ENCODE assay signal across 16 mouse cellular contexts in the genomic region with DNA sequence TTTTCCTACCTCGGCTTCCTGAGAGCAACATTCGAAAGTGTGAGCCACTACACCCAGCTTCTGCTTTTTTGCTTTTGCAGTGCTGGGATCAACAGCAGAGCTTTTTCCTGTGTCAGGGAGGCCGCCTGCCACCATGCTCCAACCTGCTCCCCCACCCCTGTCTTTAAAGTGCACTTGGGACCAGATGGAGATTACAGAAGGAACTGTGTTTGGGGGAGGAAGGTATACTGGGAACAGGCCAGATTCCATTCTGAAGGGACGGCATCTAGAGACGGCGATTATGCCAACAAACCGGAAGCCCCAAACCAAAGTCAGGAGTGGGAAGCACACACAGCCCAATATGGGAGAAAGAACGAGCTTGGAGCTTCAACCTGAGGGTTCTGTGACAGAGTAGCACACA. TPM values are rescaled to one million over a fixed set of nuclear protein-coding genes. Genes with fewer than 3 reads are reported as not detected.
DNase-seq lines count a peak whose midpoint lies in the region; ATAC-seq and TF ChIP-seq lines count a peak whose summit lies in the region.
"Had no signal": no experiment of that assay in that cellular context is flagged by ENCODE, and none has a peak within 500 bp of the region (broad histone marks: within the 10 kb centered on the region; RNA-seq: fewer than 3 reads in every experiment).

No protein-coding gene starts in this region.

- H3K4me1 ChIP-seq in kidney, embryonic 16.5 days (ENCODE audit: insufficient read depth, low read length), result no peaks in the 10 kb centered on the region; the same call in 1 of the 2 replicates
- no peaks in the 10 kb centered on the region for H3K4me1 ChIP-seq in lung, postnatal 0 days (ENCODE audit: insufficient read depth, low read depth, low read length)
- H3K4me1 ChIP-seq: heart, embryonic 13.5 days had no signal

- no peak for TF ChIP-seq CTCF in left cerebral cortex, adult 2 months (IDR thresholded peaks at IDR 0.05)
- TF ChIP-seq CTCF in lung, postnatal 0 days (IDR thresholded peaks at IDR 0.05), result no peak

- 75% methylated on average over 8 of the region's 8 CpGs for WGBS in kidney, embryonic 16.5 days
- 68% methylated on average over 8 of the region's 8 CpGs for WGBS in lung, postnatal 0 days

- no peak overlapping the region for H3K4me3 ChIP-seq in left cerebral cortex, adult 2 months
- H3K4me3 ChIP-seq in kidney, embryonic 16.5 days (ENCODE audit: low read length), result no peak overlapping the region
- H3K4me3 ChIP-seq in lung, postnatal 0 days (ENCODE audit: low read depth, low read length), result no peak overlapping the region
- H3K4me3 ChIP-seq: embryonic facial prominence, embryonic 10.5 days; forebrain, embryonic 10.5 days; heart, embryonic 13.5 days had no signal

- no peak for DNase-seq in left cerebral cortex, adult 2 months (ENCODE audit: extremely low spot score in 1 of 2, low spot score in 2 of 2)
- no peak for DNase-seq in left cerebral cortex, postnatal 10 days (ENCODE audit: extremely low spot score in 1 of 2, low spot score in 2 of 2)
- DNase-seq in 416B (ENCODE audit: low read depth), result peak; percentile 46
- peak; percentile 15 to 20 for DNase-seq in B cell, adult 2 months
- DNase-seq in lung, postnatal 0 days (ENCODE audit: low spot score), result no peak
- DNase-seq: cerebellum, adult 11-12 months; cerebellum, adult 9-10 months; heart, postnatal 36 days had no signal

- H3K4me2 ChIP-seq in kidney, embryonic 16.5 days (replicated peaks; ENCODE audit: low read depth, low read length), result no peak overlapping the region
- H3K4me2 ChIP-seq in lung, postnatal 0 days (replicated peaks; ENCODE audit: low read depth, low read length), result no peak overlapping the region
- H3K4me2 ChIP-seq: heart, embryonic 13.5 days; hindbrain, embryonic 14.5 days had no signal

- no peaks in the 10 kb centered on the region for H3K9me3 ChIP-seq in kidney, embryonic 16.5 days (ENCODE audit: low read length)
- no peaks in the 10 kb centered on the region for H3K9me3 ChIP-seq in lung, postnatal 0 days (ENCODE audit: low read length)
- H3K9me3 ChIP-seq: embryonic facial prominence, embryonic 10.5 days; forebrain, embryonic 10.5 days; heart, embryonic 13.5 days had no signal

- H3K9ac ChIP-seq in kidney, embryonic 16.5 days (replicated peaks; ENCODE audit: low read length), result no peak overlapping the region
- no peak overlapping the region for H3K9ac ChIP-seq in lung, postnatal 0 days (replicated peaks; ENCODE audit: low read depth)
- H3K9ac ChIP-seq: heart, embryonic 13.5 days; hindbrain, embryonic 14.5 days had no signal

- peak; percentile 39 for ATAC-seq in granulocyte monocyte progenitor cell, adult 5-6 weeks (replicated peaks; ENCODE audit: poor library complexity, severe bottlenecking)
- no peak for ATAC-seq in kidney, embryonic 16.5 days (ENCODE audit: low FRiP score, low TSS enrichment)
- ATAC-seq in erythroid progenitor cell, adult 5-6 weeks (replicated peaks; ENCODE audit: low FRiP score, poor library complexity, severe bottlenecking), result no peak
- ATAC-seq in lung, postnatal 0 days, result no peak
- ATAC-seq: forebrain, embryonic 14.5 days had no signal

- H3K27ac ChIP-seq in left cerebral cortex, adult 2 months, result peak overlapping the region; percentile 33
- H3K27ac ChIP-seq in kidney, embryonic 16.5 days (ENCODE audit: low read length), result no peak overlapping the region
- H3K27ac ChIP-seq in lung, postnatal 0 days (ENCODE audit: low read length), result no peak overlapping the region
- H3K27ac ChIP-seq: embryonic facial prominence, embryonic 10.5 days; forebrain, embryonic 10.5 days; heart, embryonic 13.5 days; hindbrain, embryonic 14.5 days had no signal

- H3K36me3 ChIP-seq in kidney, embryonic 16.5 days (ENCODE audit: insufficient read depth, low read length), result no peaks in the 10 kb centered on the region
- no peaks in the 10 kb centered on the region for H3K36me3 ChIP-seq in lung, postnatal 0 days (ENCODE audit: insufficient read depth, low read length)
- H3K36me3 ChIP-seq: embryonic facial prominence, embryonic 10.5 days; forebrain, embryonic 10.5 days; heart, embryonic 13.5 days had no signal

- no peaks in the 10 kb centered on the region for H3K27me3 ChIP-seq in kidney, embryonic 16.5 days (ENCODE audit: insufficient read depth, low read length)
- H3K27me3 ChIP-seq in lung, postnatal 0 days (replicated peaks; ENCODE audit: insufficient read depth, low read length), result no peaks in the 10 kb centered on the region

- no peak for TF ChIP-seq EP300 in lung, postnatal 0 days (IDR thresholded peaks at IDR 0.05)

- intact Hi-C loops in left cerebral cortex, adult 2 months (cut with DNase I), result loop anchor here (2.0 kb wide), 2 partner anchors 16 to 38 kb away; a partner anchor contains a TSS
- intact Hi-C loops in left cerebral cortex, postnatal 10 days (cut with DNase I), result no loop called here

RNA-seq across cellular contexts. Expression of a gene that starts 15.8 kb away (rescaled TPM):
- 100 to 1,000 TPM; 113 to 115 TPM for total RNA-seq in left cerebral cortex, adult 2 months (2021)
- 10 to 100 TPM; 42.2 to 47.4 TPM for total RNA-seq in left cerebral cortex, postnatal 10 days (2021)
- total RNA-seq in granulocyte monocyte progenitor cell, adult 5-6 weeks (2014; fragmentation: Nextera tagmentation), result 12.1 and 13.6 TPM in 2 replicates
- total RNA-seq in granulocyte monocyte progenitor cell, adult 5-6 weeks (2017), result 7.6 and 13.8 TPM in 2 replicates
- 50.9 and 52.2 TPM in 2 replicates for polyA plus RNA-seq in kidney, embryonic 16.5 days (2015; fragmentation: Nextera tagmentation; extraction: Ambion mirVana)
- 31.4 and 61.6 TPM in 2 replicates for total RNA-seq in erythroid progenitor cell, adult 5-6 weeks (2015; ENCODE audit: low replicate concordance)
- 37.8 and 46.2 TPM in 2 replicates for total RNA-seq in erythroid progenitor cell, adult 5-6 weeks (2017; ENCODE audit: low replicate concordance)
- polyA plus RNA-seq in lung, postnatal 0 days (2015; fragmentation: Nextera tagmentation; extraction: Ambion mirVana), result 31.0 and 35.1 TPM in 2 replicates

RNA-seq across cellular contexts. Expression of a gene that starts 31.6 kb away (rescaled TPM):
- total RNA-seq in left cerebral cortex, adult 2 months (2021), result 100 to 1,000 TPM; 207 to 223 TPM
- total RNA-seq in left cerebral cortex, postnatal 10 days (2021), result 100 to 1,000 TPM; 182 to 185 TPM
- total RNA-seq in granulocyte monocyte progenitor cell, adult 5-6 weeks (2014; fragmentation: Nextera tagmentation), result 51.9 and 54.4 TPM in 2 replicates
- total RNA-seq in granulocyte monocyte progenitor cell, adult 5-6 weeks (2017), result 17.9 and 19.9 TPM in 2 replicates
- 115 and 125 TPM in 2 replicates for polyA plus RNA-seq in kidney, embryonic 16.5 days (2015; fragmentation: Nextera tagmentation; extraction: Ambion mirVana)
- 18.9 and 22.0 TPM in 2 replicates for total RNA-seq in erythroid progenitor cell, adult 5-6 weeks (2015; ENCODE audit: low replicate concordance)
- 6.3 and 11.9 TPM in 2 replicates for total RNA-seq in erythroid progenitor cell, adult 5-6 weeks (2017; ENCODE audit: low replicate concordance)
- 47.5 and 47.8 TPM in 2 replicates for polyA plus RNA-seq in lung, postnatal 0 days (2015; fragmentation: Nextera tagmentation; extraction: Ambion mirVana)

RNA-seq across cellular contexts. Expression of a gene that starts 36.0 kb away (rescaled TPM):
- total RNA-seq in left cerebral cortex, adult 2 months (2021), result 1,000 to 10,000 TPM; 1,016 to 1,023 TPM
- 100 to 1,000 TPM; 468 to 479 TPM for total RNA-seq in left cerebral cortex, postnatal 10 days (2021)
- total RNA-seq in granulocyte monocyte progenitor cell, adult 5-6 weeks (2014; fragmentation: Nextera tagmentation), result 1.4 TPM in 1 of 2 replicates, not detected in the other
- total RNA-seq in granulocyte monocyte progenitor cell, adult 5-6 weeks (2017), result 0.30 and 0.31 TPM in 2 replicates
- polyA plus RNA-seq in kidney, embryonic 16.5 days (2015; fragmentation: Nextera tagmentation; extraction: Ambion mirVana), result 0.76 and 1.7 TPM in 2 replicates
- not detected in 2 replicates for total RNA-seq in erythroid progenitor cell, adult 5-6 weeks (2015; ENCODE audit: low replicate concordance)
- not detected in 2 replicates for total RNA-seq in erythroid progenitor cell, adult 5-6 weeks (2017; ENCODE audit: low replicate concordance)
- 0.12 and 0.25 TPM in 2 replicates for polyA plus RNA-seq in lung, postnatal 0 days (2015; fragmentation: Nextera tagmentation; extraction: Ambion mirVana)

RNA-seq across cellular contexts. Expression of a gene that starts 37.3 kb away (rescaled TPM):
- 100 to 1,000 TPM; 198 to 208 TPM for total RNA-seq in left cerebral cortex, adult 2 months (2021)
- total RNA-seq in left cerebral cortex, postnatal 10 days (2021), result 10 to 100 TPM; 65.2 to 69.1 TPM
- 3.2 TPM in 1 of 2 replicates, not detected in the other for total RNA-seq in granulocyte monocyte progenitor cell, adult 5-6 weeks (2014; fragmentation: Nextera tagmentation)
- 0.15 and 0.95 TPM in 2 replicates for total RNA-seq in granulocyte monocyte progenitor cell, adult 5-6 weeks (2017)
- 47.8 and 53.8 TPM in 2 replicates for polyA plus RNA-seq in kidney, embryonic 16.5 days (2015; fragmentation: Nextera tagmentation; extraction: Ambion mirVana)
- total RNA-seq in erythroid progenitor cell, adult 5-6 weeks (2015; ENCODE audit: low replicate concordance), result 0.72 TPM in 1 of 2 replicates, not detected in the other
- 0.13 and 10.1 TPM in 2 replicates for total RNA-seq in erythroid progenitor cell, adult 5-6 weeks (2017; ENCODE audit: low replicate concordance)
- polyA plus RNA-seq in lung, postnatal 0 days (2015; fragmentation: Nextera tagmentation; extraction: Ambion mirVana), result 27.9 and 37.1 TPM in 2 replicates

RNA-seq across cellular contexts. Expression of a gene that starts 39.0 kb away (rescaled TPM):
- 100 to 1,000 TPM; 254 to 259 TPM for total RNA-seq in left cerebral cortex, adult 2 months (2021)
- total RNA-seq in left cerebral cortex, postnatal 10 days (2021), result 100 to 1,000 TPM; 322 to 330 TPM
- 62.3 and 72.1 TPM in 2 replicates for total RNA-seq in granulocyte monocyte progenitor cell, adult 5-6 weeks (2014; fragmentation: Nextera tagmentation)
- total RNA-seq in granulocyte monocyte progenitor cell, adult 5-6 weeks (2017), result 80.4 and 83.9 TPM in 2 replicates
- 206 and 212 TPM in 2 replicates for polyA plus RNA-seq in kidney, embryonic 16.5 days (2015; fragmentation: Nextera tagmentation; extraction: Ambion mirVana)
- 72.9 and 75.0 TPM in 2 replicates for total RNA-seq in erythroid progenitor cell, adult 5-6 weeks (2015; ENCODE audit: low replicate concordance)
- total RNA-seq in erythroid progenitor cell, adult 5-6 weeks (2017; ENCODE audit: low replicate concordance), result 64.0 and 70.5 TPM in 2 replicates
- polyA plus RNA-seq in lung, postnatal 0 days (2015; fragmentation: Nextera tagmentation; extraction: Ambion mirVana), result 198 and 204 TPM in 2 replicates

Comparison
In these comparisons a context has a peak if more than half of its experiments do, and no peak if none do; other contexts are left out.
1. DNase-seq: peak in 416B (single experiment) and B cell, adult 2 months (2 of 2); none in left cerebral cortex, adult 2 months (0 of 2), left cerebral cortex, postnatal 10 days (0 of 2) and lung, postnatal 0 days (single experiment).
2. RNA of a gene that starts 36.0 kb away (total RNA-seq): 1,016 to 1,023 TPM in left cerebral cortex, adult 2 months and 468 to 479 TPM in left cerebral cortex, postnatal 10 days; 0.30 to 1.4 TPM in granulocyte monocyte progenitor cell, adult 5-6 weeks and not detected in erythroid progenitor cell, adult 5-6 weeks; every median in the first group is over 100 times any median in the second.